Mouse (Mus musculus) liver, adult 2 months (tissue): ENCODE measurements around the gene Lrrc36.

ENCODE experiments used
- CTCF ChIP-seq: fragments of 200-500 bp; IDR thresholded peaks from 2 replicates; pipeline ENCODE4 v1.5.1; 2011; ENCODE audit warnings: low read depth, low read length, control low read depth
- POLR2A ChIP-seq: fragments of 200-500 bp; IDR thresholded peaks from 2 replicates; pipeline ENCODE4 v1.6.1; 2011; ENCODE audit warnings: low read length, control low read depth; ENCODE audit not compliant: insufficient read depth; ENCODE audit errors: extremely low read depth

- TF ChIP-seq POLR2A: no peak
- no peak for TF ChIP-seq CTCF
These were observed 24.3 kb upstream of the Lrrc36 start for GRCm38 (mm10) chr8:105389096-105389495.
